Mouse (Mus musculus) layer of hippocampus, adult 18-20 months (tissue): ENCODE results near the gene Gpa33. TPM values are rescaled to one million over a fixed set of nuclear protein-coding genes. Genes with fewer than 3 reads are reported as not detected.
A peak's percentile ranks its signal among the peaks of the same experiment; 100 is the strongest.

Experiments used
- DNase-seq, 2 experiments: peaks; one replicate each; pipeline ENCODE4 v3.0.0; 2022; ENCODE audit warnings: low spot score in 2 of 2
- total RNA-seq, 2 experiments: library from RNA; stranded (reverse); gene quantifications; 2 replicates each; pipeline ENCODE4 v1.2.3; 2021

Gpa33 gene
- total RNA-seq, 2 experiments from 2014 or later: not detected

DNA sequence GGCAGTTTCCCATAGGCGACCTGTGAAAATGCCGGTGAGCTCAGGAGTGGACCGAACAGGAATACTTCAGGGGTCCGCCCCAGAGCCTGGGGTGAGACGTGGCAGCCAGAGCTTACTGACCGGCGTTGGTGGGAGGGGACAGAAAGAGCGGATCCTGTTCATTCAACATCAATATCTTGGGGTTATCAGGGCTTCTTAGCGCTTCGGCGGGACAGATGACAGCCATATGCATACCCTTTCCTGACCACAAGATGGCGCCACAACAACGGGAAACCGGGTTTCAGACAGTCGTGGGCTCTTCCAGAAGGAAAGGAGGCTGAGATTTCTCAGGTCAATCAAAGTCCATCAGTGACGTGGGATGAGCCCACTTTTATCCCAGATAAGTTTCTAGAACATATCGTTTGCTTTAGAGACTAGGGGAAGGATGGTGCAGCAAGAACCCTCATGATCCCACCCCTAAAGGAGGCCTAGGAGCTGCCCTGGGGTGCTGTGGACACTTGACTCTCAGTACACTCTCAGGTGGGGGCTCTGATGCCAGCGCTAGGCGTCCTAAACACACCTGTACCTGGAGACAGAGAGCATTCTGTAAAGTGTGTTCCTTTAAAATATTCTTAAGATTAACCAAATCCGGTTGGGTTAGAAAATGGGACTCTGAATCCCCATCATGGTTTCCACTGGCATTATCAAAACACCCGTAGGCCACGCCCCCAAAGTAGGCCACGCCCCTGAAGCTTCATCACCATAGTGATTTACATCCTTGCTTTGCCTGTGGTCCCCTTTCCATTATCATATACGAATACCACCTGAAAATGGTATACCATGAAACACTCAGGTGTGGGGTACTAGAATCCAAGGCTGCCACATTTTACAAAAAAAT, 30.8 kb downstream of the Gpa33 start:
- DNase-seq: peak; percentile 37 to 82

DNA sequence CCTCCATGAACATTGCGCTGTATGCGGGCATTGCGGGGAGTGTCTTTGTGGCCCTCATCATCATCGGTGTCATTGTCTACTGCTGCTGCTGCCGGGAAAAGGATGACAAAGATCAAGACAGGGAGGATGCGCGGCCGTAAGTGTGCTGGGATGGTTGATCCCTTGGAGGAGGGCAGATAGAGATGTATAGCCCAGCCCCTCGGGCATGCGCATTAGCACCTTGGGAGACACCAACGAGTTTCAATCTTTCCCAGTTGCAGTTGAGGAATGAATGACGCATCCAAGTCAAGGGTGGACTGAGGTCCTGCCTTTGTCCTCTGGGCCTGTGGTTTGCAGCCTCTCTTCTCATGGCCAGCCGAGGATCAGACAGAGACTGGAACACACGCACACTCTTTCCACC, 34.5 kb downstream of the Gpa33 start:
- no peak for DNase-seq

- no peak for DNase-seq
Measured at GRCm38 (mm10) chr1:166165159-166165558, 35.1 kb downstream of the Gpa33 start.

DNA sequence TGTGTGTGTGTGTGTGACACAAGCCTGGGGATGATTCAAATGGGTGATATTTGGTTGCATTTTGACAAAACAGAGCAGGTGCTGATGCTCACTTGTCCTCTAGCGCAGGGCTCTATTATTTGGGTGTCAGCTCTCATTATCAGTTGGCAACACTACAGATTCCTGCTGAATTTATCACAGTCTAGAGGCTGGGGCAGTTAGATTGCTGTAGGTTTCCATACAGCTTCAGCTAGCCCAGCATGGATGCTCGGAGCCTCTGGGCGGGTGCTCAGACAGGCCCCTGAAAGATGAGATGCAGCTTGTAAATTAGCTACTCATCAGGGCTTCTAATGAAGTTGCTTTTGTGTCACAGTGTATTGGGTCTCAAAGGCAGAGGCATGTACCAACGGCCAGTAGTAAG, 37.4 kb downstream of the Gpa33 start:
- no peak for DNase-seq

DNA sequence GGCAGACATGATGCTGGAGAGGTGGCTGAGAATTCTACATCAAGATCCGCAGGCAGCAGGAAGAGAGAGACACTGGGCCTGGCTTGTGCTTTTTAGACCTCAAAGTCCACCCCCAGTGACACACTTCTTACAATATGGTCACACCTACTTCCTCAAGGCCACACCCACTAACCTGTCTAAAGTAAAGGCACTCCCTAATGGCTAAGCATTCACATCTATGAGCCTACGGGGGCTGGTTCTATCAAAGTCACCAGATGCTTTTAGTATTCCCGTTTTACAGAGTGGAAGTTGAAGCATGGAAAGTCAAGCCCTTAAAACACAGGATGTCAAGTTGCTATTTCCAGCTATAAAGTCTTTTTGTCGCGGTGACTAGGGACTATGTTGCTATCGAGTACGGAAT, 38.0 kb downstream of the Gpa33 start:
- DNase-seq: no peak

- no peak for DNase-seq
Measured at GRCm38 (mm10) chr1:166169713-166170112, 39.7 kb downstream of the Gpa33 start.

- DNase-seq: no peak
Measured at GRCm38 (mm10) chr1:166170852-166171251, 40.8 kb downstream of the Gpa33 start.

GRCm38 (mm10) chr1:166172992-166173391, 43.0 kb downstream of the Gpa33 start:
- no peak for DNase-seq

DNA sequence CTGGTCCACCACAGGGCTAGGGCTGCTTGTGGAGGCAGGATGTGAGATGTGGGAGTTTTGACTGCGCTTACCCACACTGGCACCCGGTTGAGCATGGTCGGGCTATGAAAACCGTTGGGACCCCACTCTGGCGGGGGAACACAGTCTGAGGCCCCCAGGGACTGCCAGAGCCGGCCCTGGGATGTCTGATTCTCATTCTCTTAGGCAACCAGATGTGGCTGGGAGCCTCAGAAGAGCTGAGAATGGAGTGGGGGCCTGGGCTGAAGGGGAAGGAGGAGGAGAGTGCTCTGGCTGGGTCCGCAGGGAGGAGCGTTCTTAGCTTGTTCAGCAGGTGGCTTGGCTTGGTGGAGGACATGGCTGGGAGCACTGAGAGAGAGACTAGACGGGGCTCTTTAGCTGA, 43.6 kb downstream of the Gpa33 start:
- no peak for DNase-seq

- DNase-seq: no peak
Measured at GRCm38 (mm10) chr1:166181510-166181909, 51.5 kb downstream of the Gpa33 start.

GRCm38 (mm10) chr1:166182952-166183627, 53.1 kb downstream of the Gpa33 start:
- no peak for DNase-seq

DNA sequence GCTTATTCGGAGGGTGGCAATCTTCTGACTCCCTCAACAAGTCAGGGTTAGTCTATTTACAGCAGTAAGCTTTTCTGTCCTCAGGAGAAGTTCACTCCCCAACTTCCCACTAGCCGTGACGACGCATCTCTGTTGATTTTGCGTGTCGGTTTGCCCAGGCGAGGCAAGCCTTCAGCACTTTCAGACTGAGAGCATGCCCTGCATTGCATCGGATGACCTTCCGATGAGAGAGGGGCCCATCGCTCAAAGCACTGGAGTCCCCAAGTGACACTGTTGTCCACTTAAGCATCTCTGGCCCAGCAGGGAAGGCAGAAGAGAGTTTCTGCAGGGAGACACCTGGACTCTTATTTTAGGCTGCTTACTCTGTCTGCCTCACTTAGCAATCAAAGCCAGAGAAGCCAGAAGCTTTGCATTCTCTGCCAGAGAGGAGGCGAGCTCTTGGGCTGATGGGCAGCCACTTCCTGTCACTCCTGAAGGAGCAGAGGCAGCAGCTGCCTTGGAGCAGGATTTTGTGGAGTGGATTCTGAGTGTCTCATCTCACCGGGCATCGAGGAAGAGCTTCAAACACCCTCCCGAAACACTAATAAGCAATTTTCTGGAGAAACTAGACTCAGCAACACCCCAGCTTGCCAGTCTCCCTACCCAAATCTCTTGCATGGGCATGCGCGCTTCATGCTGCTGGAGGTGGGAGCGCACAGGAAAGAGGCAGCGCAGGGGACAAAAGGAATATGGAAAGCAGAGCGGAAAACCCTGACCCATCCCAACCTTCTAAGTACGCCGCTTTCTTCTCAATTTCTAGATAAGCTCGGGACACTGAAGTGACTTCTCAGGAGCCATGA, 54.6 kb downstream of the Gpa33 start:
- DNase-seq: peak in 1 of 2 experiments; percentile 10

- no peak for DNase-seq
Measured at GRCm38 (mm10) chr1:166185357-166185756, 55.3 kb downstream of the Gpa33 start.

DNA sequence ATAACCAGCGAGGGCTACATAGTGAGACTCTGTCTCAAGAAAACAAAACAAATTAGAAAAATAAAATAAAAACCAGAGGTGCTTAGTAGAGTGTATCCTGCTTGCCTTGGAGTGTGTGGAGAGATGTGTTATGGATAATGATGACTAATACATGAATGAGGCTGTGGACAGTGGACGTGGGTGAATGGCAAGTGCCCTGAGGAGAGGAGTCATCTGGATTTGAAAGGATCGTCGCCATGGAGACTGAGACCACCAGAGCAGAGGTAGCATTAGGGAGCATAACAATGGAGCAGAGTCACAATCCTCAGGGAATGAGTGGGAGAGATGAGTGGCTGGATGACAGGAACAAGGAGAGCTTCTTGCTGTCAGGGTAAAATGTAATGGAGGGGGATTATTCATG, 59.8 kb downstream of the Gpa33 start:
- DNase-seq: no peak

- no peak for DNase-seq
Measured at GRCm38 (mm10) chr1:166204171-166204570, 74.1 kb downstream of the Gpa33 start.

DNA sequence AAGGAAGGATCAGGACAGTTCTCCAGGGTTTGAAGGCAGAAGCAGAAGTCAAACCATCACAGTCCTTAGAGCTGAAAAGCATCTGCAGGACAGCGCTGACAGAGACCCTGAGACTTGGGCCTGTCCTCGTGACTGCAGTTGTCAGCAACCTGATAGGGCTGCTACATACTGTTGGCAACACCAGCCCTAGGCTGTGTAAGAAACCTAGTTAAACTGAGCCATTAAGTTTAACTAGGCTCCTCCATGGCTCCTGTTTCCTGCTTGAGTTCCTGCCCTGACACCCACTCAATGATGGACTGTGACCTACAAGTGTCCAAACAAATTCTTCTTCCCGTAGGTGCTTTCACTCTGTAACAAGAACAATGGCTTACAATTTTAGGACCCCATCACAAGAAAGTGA, 75.1 kb downstream of the Gpa33 start:
- no peak for DNase-seq

DNA sequence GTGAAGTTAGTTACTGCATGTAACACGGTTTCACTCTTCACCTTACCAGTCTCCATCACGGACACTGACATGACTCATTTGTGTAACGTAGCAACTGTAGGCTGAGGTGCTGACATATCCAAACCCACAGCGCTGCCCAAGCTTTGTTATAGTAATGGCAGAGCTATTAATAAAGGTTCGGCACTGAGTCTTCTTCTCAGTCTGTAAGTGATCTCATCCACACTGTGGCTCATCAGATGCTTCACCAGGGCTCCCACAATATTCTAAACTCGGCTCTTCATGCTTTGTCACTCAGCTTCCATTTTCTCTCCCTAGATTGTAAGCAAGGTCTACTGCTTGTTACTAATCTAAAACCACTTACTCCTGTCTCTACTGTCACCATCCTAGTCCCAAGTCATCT, 79.3 kb downstream of the Gpa33 start:
- DNase-seq: no peak

DNA sequence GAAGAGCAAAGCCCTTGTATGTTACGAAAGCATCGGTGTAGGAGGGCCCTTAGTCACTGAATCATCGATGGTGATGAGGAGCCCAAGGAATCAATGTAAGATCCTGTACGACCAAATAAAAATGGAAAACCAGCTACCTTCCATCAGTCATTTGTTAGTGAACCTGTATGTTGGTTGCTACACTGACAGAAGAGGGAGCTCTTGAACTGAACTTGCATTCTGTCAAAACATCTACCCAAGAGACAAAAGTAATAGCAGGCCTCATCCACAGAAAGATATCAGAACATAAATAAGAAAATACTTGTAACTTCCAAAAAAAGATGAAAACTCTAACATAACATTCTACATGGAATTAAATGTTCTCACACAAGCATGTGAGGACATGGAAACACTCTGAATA, 84.1 kb downstream of the Gpa33 start:
- peak in 1 of 2 experiments; percentile 30 for DNase-seq
